In the genomic region with DNA sequence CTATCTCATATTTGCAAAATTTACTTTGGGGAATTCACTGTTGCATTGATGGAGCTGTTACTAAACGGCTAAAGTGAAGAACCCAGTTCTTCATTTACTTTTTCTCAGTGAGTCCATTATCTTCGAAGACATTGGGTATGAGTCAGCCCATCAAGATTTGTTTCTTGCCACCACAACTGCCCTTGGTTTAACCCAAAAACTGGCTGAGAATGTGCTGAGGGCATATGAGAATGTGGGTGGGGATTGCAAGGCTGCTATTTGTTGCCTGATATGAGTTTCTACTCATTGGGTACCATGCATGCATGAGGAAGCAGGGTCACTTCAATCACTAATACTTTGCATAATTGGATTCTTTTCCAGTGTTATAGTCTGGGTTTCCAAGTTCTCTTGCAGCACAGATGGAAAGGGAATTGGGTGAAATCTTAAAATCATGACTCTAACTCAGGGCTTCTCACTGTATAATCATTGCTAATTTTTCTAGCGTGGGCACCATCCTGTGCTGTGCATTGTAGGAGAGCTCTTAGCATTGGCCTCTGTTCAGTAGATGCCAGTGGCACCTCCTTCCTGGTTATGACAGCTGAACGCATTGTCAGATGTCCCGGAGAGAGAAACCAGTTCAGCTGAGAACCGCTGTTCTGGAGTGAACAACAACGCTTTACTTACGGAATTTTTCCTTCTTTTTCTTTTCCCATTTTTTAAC, we compare ENCODE assay signal across 19 mouse cellular contexts. TPM values are rescaled to one million over a fixed set of nuclear protein-coding genes. Genes with fewer than 3 reads are reported as not detected.
DNase-seq lines count a peak whose midpoint lies in the region; ATAC-seq and TF ChIP-seq lines count a peak whose summit lies in the region.
"Had no signal": no experiment of that assay in that cellular context is flagged by ENCODE, and none has a peak within 500 bp of the region (broad histone marks: within the 10 kb centered on the region; RNA-seq: fewer than 3 reads in every experiment).

No protein-coding gene starts in this region.

- H3K4me1 ChIP-seq in limb, embryonic 14.5 days (ENCODE audit: control insufficient read depth, insufficient read depth, low read length): peaks cover 12% of the 10 kb centered on the region
- H3K4me1 ChIP-seq in limb, embryonic 10.5 days: peaks cover 20% of the 10 kb centered on the region
- H3K4me1 ChIP-seq in hindbrain, embryonic 14.5 days (replicated peaks; ENCODE audit: control insufficient read depth, insufficient read depth, low read length): peaks cover 8% of the 10 kb centered on the region; the same call in 1 of the 2 replicates

- H3K79me2 ChIP-seq in C2C12 (ENCODE audit: control insufficient read depth, insufficient read depth) (peaks cover 9% of the 10 kb centered on the region), myocyte (ENCODE audit: control insufficient read depth, insufficient read depth) (peaks cover 6% of the 10 kb centered on the region)

- H3K27ac ChIP-seq in limb, embryonic 14.5 days (replicated peaks; ENCODE audit: low read depth, low read length): no peak overlapping the region
- H3K27ac ChIP-seq in limb, embryonic 10.5 days: no peak overlapping the region
- H3K27ac ChIP-seq in hindbrain, embryonic 14.5 days: no peak overlapping the region
- H3K27ac ChIP-seq: embryonic facial prominence, embryonic 12.5 days; forebrain, embryonic 15.5 days; heart, embryonic 13.5 days; hindbrain, embryonic 12.5 days; hindbrain, postnatal 0 days had no signal

- no peaks in the 10 kb centered on the region; the same call in 1 of the 2 replicates for H3K27me3 ChIP-seq in limb, embryonic 14.5 days (ENCODE audit: control insufficient read depth, insufficient read depth, low read length)
- H3K27me3 ChIP-seq in limb, embryonic 10.5 days (ENCODE audit: low read depth, poor library complexity, severe bottlenecking): peaks cover 19% of the 10 kb centered on the region
- no peaks in the 10 kb centered on the region for H3K27me3 ChIP-seq in C2C12 (ENCODE audit: control insufficient read depth, insufficient read depth, insufficient read length)
- H3K27me3 ChIP-seq in myocyte (ENCODE audit: control insufficient read depth, insufficient read depth, insufficient read length): no peaks in the 10 kb centered on the region
- peaks cover 5% of the 10 kb centered on the region for H3K27me3 ChIP-seq in hindbrain, embryonic 14.5 days (ENCODE audit: control insufficient read depth, insufficient read depth, low read length)
- H3K27me3 ChIP-seq: embryonic facial prominence, embryonic 12.5 days; forebrain, embryonic 15.5 days had no signal

- no peak overlapping the region for H3K4me3 ChIP-seq in limb, embryonic 14.5 days (replicated peaks; ENCODE audit: low read length)
- H3K4me3 ChIP-seq in limb, embryonic 10.5 days: no peak overlapping the region
- H3K4me3 ChIP-seq in C2C12 (ENCODE audit: insufficient read depth, poor library complexity, severe bottlenecking) (no peak overlapping the region), myocyte (no peak overlapping the region)
- H3K4me3 ChIP-seq in hindbrain, embryonic 14.5 days (replicated peaks; ENCODE audit: low read length): no peak overlapping the region
- H3K4me3 ChIP-seq: embryonic facial prominence, embryonic 12.5 days; forebrain, embryonic 15.5 days; heart, embryonic 13.5 days; hindbrain, embryonic 12.5 days had no signal

- H3K4me2 ChIP-seq in limb, embryonic 14.5 days (replicated peaks; ENCODE audit: low read depth, low read length, severe bottlenecking): no peak overlapping the region
- peak overlapping the region; percentile 35 for H3K4me2 ChIP-seq in myocyte (ENCODE audit: low read depth)
- no peak overlapping the region for H3K4me2 ChIP-seq in hindbrain, embryonic 14.5 days (replicated peaks)
- H3K4me2 ChIP-seq: embryonic facial prominence, embryonic 12.5 days; forebrain, embryonic 15.5 days; heart, embryonic 13.5 days; hindbrain, embryonic 12.5 days had no signal

- H3ac ChIP-seq in C2C12 (ENCODE audit: control insufficient read depth, insufficient read length, low read depth) (no peak overlapping the region), myocyte (ENCODE audit: control insufficient read depth, insufficient read length) (no peak overlapping the region)

- no peak for ATAC-seq in limb, embryonic 14.5 days (ENCODE audit: low FRiP score, low read depth)
- ATAC-seq in hindbrain, embryonic 14.5 days (ENCODE audit: low FRiP score): no peak
- ATAC-seq: forebrain, embryonic 15.5 days; hindbrain, postnatal 0 days had no signal

- TF ChIP-seq CTCF in C2C12 (IDR thresholded peaks at IDR 0.05; ENCODE audit: control insufficient read depth, insufficient read depth, insufficient read length): no peak

- H3K36me3 ChIP-seq in limb, embryonic 14.5 days (ENCODE audit: control insufficient read depth, insufficient read depth, low read length): no peaks in the 10 kb centered on the region
- H3K36me3 ChIP-seq in limb, embryonic 10.5 days: no peaks in the 10 kb centered on the region
- H3K36me3 ChIP-seq in C2C12 (ENCODE audit: control insufficient read depth, insufficient read depth): no peaks in the 10 kb centered on the region
- no peaks in the 10 kb centered on the region for H3K36me3 ChIP-seq in myocyte (ENCODE audit: control insufficient read depth, insufficient read depth)
- no peaks in the 10 kb centered on the region for H3K36me3 ChIP-seq in hindbrain, embryonic 14.5 days (replicated peaks; ENCODE audit: control insufficient read depth, insufficient read depth)
- H3K36me3 ChIP-seq: embryonic facial prominence, embryonic 12.5 days; forebrain, embryonic 15.5 days; heart, embryonic 13.5 days; hindbrain, embryonic 12.5 days had no signal

- peaks cover 5% of the 10 kb centered on the region for H3K79me3 ChIP-seq in C2C12 (ENCODE audit: low read depth)

- no peak overlapping the region for H3K9ac ChIP-seq in limb, embryonic 14.5 days (ENCODE audit: low read depth, low read length, severe bottlenecking)
- H3K9ac ChIP-seq in hindbrain, embryonic 14.5 days: no peak overlapping the region
- H3K9ac ChIP-seq: embryonic facial prominence, embryonic 12.5 days; forebrain, embryonic 15.5 days; heart, embryonic 13.5 days; hindbrain, embryonic 12.5 days had no signal

- WGBS in limb, embryonic 14.5 days: 93% methylated on average over 8 of the region's 8 CpGs
- WGBS in limb, embryonic 10.5 days: 95% methylated on average over 8 of the region's 8 CpGs
- 91% methylated on average over 8 of the region's 8 CpGs for WGBS in hindbrain, embryonic 14.5 days

- DNase-seq in limb, embryonic 14.5 days (ENCODE audit: low spot score): peak; percentile 2
- no peak for DNase-seq in limb, embryonic 10.5 days (ENCODE audit: low spot score)
- DNase-seq in 3T3-L1 (ENCODE audit: low read depth, low spot score): peak; percentile 75
- DNase-seq in hindbrain, embryonic 14.5 days (ENCODE audit: low spot score): no peak
- DNase-seq: adrenal gland, adult 2 months; adrenal gland, postnatal 25 days; B cell, adult 2 months; cerebellum, adult 11 months; cerebellum, adult 8-10 months; cerebellum, postnatal 25 days; gastrocnemius, postnatal 14 days; heart, postnatal 36 days had no signal

- no peak for TF ChIP-seq POLR2A in limb, embryonic 14.5 days (IDR thresholded peaks at IDR 0.05; ENCODE audit: borderline replicate concordance, extremely low read depth, insufficient read depth, insufficient read length)
- no peak for TF ChIP-seq POLR2A in myocyte (IDR thresholded peaks at IDR 0.05; ENCODE audit: insufficient read length, low read depth)

- no peaks in the 10 kb centered on the region for H3K9me3 ChIP-seq in limb, embryonic 14.5 days (ENCODE audit: control insufficient read depth, low read length)
- H3K9me3 ChIP-seq in limb, embryonic 10.5 days (replicated peaks): no peaks in the 10 kb centered on the region
- H3K9me3 ChIP-seq in hindbrain, embryonic 14.5 days (ENCODE audit: control insufficient read depth, low read length): no peaks in the 10 kb centered on the region
- H3K9me3 ChIP-seq: embryonic facial prominence, embryonic 12.5 days; forebrain, embryonic 15.5 days; heart, embryonic 13.5 days; hindbrain, embryonic 12.5 days had no signal

TF ChIP-seq in C2C12, 6 proteins besides CTCF, POLR2A, EP300 and RAD21:
- TF ChIP-seq FOSL1 (IDR thresholded peaks at IDR 0.05; ENCODE audit: insufficient read depth, low read length, poor library complexity, severe bottlenecking) (peak; percentile 50), CEBPB (IDR thresholded peaks at IDR 0.05; ENCODE audit: low read depth) (no peak), USF1 (IDR thresholded peaks at IDR 0.05; ENCODE audit: low read depth) (no peak), MYOD1 (IDR thresholded peaks at IDR 0.05; ENCODE audit: control insufficient read depth, insufficient read length, low read depth) (no peak)

TF ChIP-seq in myocyte, 11 proteins besides CTCF, POLR2A, EP300 and RAD21:
- TF ChIP-seq MYOG (IDR thresholded peaks at IDR 0.05; ENCODE audit: control insufficient read depth in 1 of 3, insufficient read depth in 1 of 3, insufficient read length in 2 of 3, low read depth in 2 of 3) (no peak), MYOD1 (IDR thresholded peaks at IDR 0.05; ENCODE audit: control insufficient read depth in 1 of 3, insufficient read length in 2 of 3, low read depth in 2 of 3) (no peak)

RNA-seq across cellular contexts. Expression of gene Inhba, which starts 1.7 kb away (rescaled TPM):
- polyA plus RNA-seq in limb, embryonic 14.5 days (2012; rRNA removed): 5.2 and 5.7 TPM in 2 replicates
- 10.0 and 11.5 TPM in 2 replicates for polyA plus RNA-seq in limb, embryonic 14.5 days (2014; fragmentation: Nextera tagmentation; extraction: Ambion mirVana)
- polyA plus RNA-seq in limb, embryonic 10.5 days (2016; fragmentation: Nextera tagmentation; extraction: Ambion mirVana): 0.14 and 0.44 TPM in 2 replicates
- 19.9 TPM for polyA plus RNA-seq in C2C12 (2012; fragmentation: generic; extraction: Trizol)
- 7.5 TPM for polyA plus RNA-seq in myocyte (2012; fragmentation: generic; extraction: Trizol)
- polyA plus RNA-seq in hindbrain, embryonic 14.5 days (2014; fragmentation: Nextera tagmentation; extraction: Ambion mirVana): 1.1 TPM in 2 replicates

Comparison
In these comparisons a context has a peak if more than half of its experiments do, and no peak if none do; other contexts are left out.
1. DNase-seq: peak in limb, embryonic 14.5 days (single experiment) and 3T3-L1 (single experiment); none in limb, embryonic 10.5 days (single experiment) and hindbrain, embryonic 14.5 days (single experiment).